Mouse (Mus musculus) megakaryocyte progenitor cell, adult 5-6 weeks (primary cell): ENCODE data around the gene Ppp2r5a. TPM values are rescaled to one million over a fixed set of nuclear protein-coding genes. Genes with fewer than 3 reads are reported as not detected.

Experiments
- total RNA-seq, 2 experiments: library from RNA; stranded (forward) in 1 of 2; stranded (reverse) in 1 of 2; fragments of 157-497, 149-512 nt in 1 of 2; fragments of 200-1000 nt in 1 of 2; gene quantifications; 2 replicates each; pipeline versions ENCODE4 v1.2.3 to v1.2.4; 2015 to 2017

Gene Ppp2r5a
- total RNA-seq, 2 experiments from 2014 or later: 125 to 129 TPM

Other genes starting within 250 kb of the Ppp2r5a start
- 0.12 TPM in 1 of 2 replicates, not detected in the other for gene Fam71a, start 238.5 kb downstream of the Ppp2r5a start, total RNA-seq (2015)
- not detected in 2 replicates for gene Fam71a, start 238.5 kb downstream of the Ppp2r5a start, total RNA-seq (2017)
- gene Atf3, start 185.2 kb downstream of the Ppp2r5a start, total RNA-seq (2015): 2.2 and 8.0 TPM in 2 replicates
- 1.0 and 20.5 TPM in 2 replicates for gene Atf3, start 185.2 kb downstream of the Ppp2r5a start, total RNA-seq (2017)
- gene Nenf, start 85.1 kb downstream of the Ppp2r5a start, total RNA-seq (2015): 23.8 and 29.8 TPM in 2 replicates
- 7.6 and 8.7 TPM in 2 replicates for gene Nenf, start 85.1 kb downstream of the Ppp2r5a start, total RNA-seq (2017)
- gene Tmem206, start 77.4 kb downstream of the Ppp2r5a start, total RNA-seq (2015): 20.8 and 23.8 TPM in 2 replicates
- gene Tmem206, start 77.4 kb downstream of the Ppp2r5a start, total RNA-seq (2017): 22.0 and 25.4 TPM in 2 replicates
- 90.8 and 98.8 TPM in 2 replicates for gene Dtl, start 172.3 kb upstream of the Ppp2r5a start, total RNA-seq (2015)
- 54.4 and 77.3 TPM in 2 replicates for gene Dtl, start 172.3 kb upstream of the Ppp2r5a start, total RNA-seq (2017)
- 37.0 and 39.8 TPM in 2 replicates for gene Ints7, start 172.4 kb upstream of the Ppp2r5a start, total RNA-seq (2015)
- 63.1 and 69.2 TPM in 2 replicates for gene Ints7, start 172.4 kb upstream of the Ppp2r5a start, total RNA-seq (2017)